Comparison of ENCODE assay signal across 16 mouse cellular contexts in genomic region chr1:126334202-126334601, GRCm38 (mm10).
"Had no signal": no experiment of that assay in that cellular context is flagged by ENCODE, and none has a peak within 500 bp of the region (broad histone marks: within the 10 kb centered on the region; RNA-seq: fewer than 3 reads in every experiment).

No protein-coding gene starts in this region.

- H3K4me2 ChIP-seq: limb, embryonic 12.5 days; lung, embryonic 15.5 days; midbrain, embryonic 11.5 days; midbrain, embryonic 15.5 days; neural tube, embryonic 12.5 days; stomach, embryonic 15.5 days had no signal

- H3K36me3 ChIP-seq: limb, embryonic 12.5 days; lung, embryonic 15.5 days; midbrain, embryonic 15.5 days; neural tube, embryonic 12.5 days; stomach, embryonic 15.5 days had no signal

- DNase-seq: kidney, adult 18-20 months; kidney, postnatal 10 days; kidney, postnatal 4 days; lung, postnatal 14 days; right cerebral cortex, postnatal 14 days; thymus, adult 2 months; thymus, postnatal 36 days had no signal

- H3K9ac ChIP-seq: limb, embryonic 12.5 days; lung, embryonic 15.5 days; midbrain, embryonic 15.5 days; neural tube, embryonic 12.5 days; stomach, embryonic 15.5 days had no signal

- H3K4me1 ChIP-seq: limb, embryonic 12.5 days; lung, embryonic 15.5 days; midbrain, embryonic 15.5 days; neural tube, embryonic 12.5 days; stomach, embryonic 15.5 days had no signal

- ATAC-seq: midbrain, embryonic 15.5 days had no signal

- H3K27me3 ChIP-seq: limb, embryonic 12.5 days; lung, embryonic 15.5 days; megakaryocyte, embryonic 14.5 days; midbrain, embryonic 15.5 days; neural tube, embryonic 12.5 days; stomach, embryonic 15.5 days had no signal

- H3K4me3 ChIP-seq: layer of hippocampus, adult 2 months; limb, embryonic 12.5 days; lung, embryonic 15.5 days; megakaryocyte, embryonic 14.5 days; midbrain, embryonic 15.5 days; neural tube, embryonic 12.5 days; stomach, embryonic 15.5 days had no signal

- H3K27ac ChIP-seq: layer of hippocampus, adult 2 months; limb, embryonic 12.5 days; lung, embryonic 15.5 days; macrophage; midbrain, embryonic 15.5 days; neural tube, embryonic 12.5 days; stomach, embryonic 15.5 days had no signal

- H3K9me3 ChIP-seq: limb, embryonic 12.5 days; lung, embryonic 15.5 days; megakaryocyte, embryonic 14.5 days; midbrain, embryonic 15.5 days; neural tube, embryonic 12.5 days; stomach, embryonic 15.5 days had no signal
